Mouse (Mus musculus) megakaryocyte, embryonic 14.5 days (primary cell): Measurements from ENCODE around the gene Lrch3.

Experiments used
- FLI1 ChIP-seq: IDR thresholded peaks from 2 replicates; pipeline ENCODE4 v1.6.1; 2012; ENCODE audit warnings: low read length, inconsistent platforms, mixed read lengths
- GATA1 ChIP-seq: IDR thresholded peaks from 3 replicates; pipeline ENCODE4 v1.6.1; 2012; ENCODE audit warnings: mixed read lengths, low read length, inconsistent platforms, borderline replicate concordance

DNA sequence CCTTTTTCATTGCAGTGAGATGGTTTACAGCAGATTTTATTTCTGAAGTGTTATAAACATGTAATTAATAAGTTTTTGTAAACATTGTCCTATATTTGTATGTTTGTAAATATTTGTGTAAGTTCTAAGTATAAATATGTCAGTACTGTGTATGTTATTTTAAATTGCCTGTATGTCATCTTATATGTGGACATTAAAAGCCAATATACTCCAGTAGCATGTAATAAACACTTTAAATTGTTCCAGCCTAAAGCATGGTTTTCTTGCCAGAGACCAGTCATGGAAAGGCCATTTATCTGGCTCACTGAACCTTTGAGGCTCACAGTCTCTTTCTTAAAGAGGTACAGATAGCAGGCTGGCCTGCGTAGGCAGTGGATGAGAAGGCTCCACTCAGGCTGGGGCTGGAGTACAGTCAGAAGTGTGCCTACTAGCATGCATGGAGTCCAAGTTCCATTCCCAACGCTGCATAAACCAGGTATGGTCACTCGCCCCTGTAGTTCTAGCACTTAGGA is 101.6 kb downstream of the Lrch3 start:
- no peak for TF ChIP-seq GATA1
- no peak for TF ChIP-seq FLI1
